In the genomic region with DNA sequence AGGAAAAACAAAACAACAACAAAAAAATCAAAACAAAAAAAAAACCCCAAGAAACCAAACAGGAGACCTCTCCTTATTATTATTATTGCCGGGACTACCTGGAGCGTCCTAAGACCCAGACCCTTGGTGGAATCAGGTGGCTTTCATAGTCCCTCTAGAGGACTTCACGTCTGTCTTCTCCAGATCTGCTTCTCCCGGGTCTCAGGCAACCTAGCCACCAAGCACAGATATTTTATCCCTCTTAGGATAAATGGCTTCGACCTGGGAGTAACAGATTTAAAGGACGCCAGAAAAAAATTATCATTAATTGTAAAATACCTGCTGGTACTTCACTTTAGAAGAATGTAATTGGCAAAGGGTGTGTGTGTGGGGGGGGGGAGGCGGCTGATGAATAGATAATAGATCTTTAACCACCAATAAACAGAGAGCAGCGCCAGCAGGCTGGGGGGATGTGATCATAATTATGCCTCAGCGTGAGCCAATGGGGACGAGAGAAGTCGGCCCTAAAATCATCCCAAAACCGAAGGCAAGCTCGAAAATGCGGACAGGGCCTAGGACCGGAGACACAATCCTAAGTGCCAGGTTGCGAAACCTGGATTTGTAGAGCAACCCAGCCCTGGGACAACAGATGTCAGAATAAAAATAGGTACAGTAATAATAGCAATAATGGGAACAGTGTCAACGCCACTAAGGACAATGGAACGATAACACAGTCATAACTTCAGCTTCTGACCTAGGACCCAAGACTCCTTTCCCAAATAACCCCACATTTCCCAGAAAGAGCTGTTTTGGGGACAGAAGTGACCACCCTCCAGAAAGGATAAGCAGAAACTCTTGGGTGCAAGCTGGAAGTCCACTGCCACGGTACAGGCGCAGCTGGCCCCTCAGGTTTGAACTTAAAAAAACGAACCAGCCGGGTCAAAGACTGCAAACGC, we compare ENCODE assay signal across 9 mouse cellular contexts. TPM values are rescaled to one million over a fixed set of nuclear protein-coding genes. Genes with fewer than 3 reads are reported as not detected.
A peak's percentile ranks its signal among the peaks of the same experiment; 100 is the strongest.
DNase-seq lines count a peak whose midpoint lies in the region; ATAC-seq and TF ChIP-seq lines count a peak whose summit lies in the region.
"Had no signal": no experiment of that assay in that cellular context is flagged by ENCODE, and none has a peak within 500 bp of the region (broad histone marks: within the 10 kb centered on the region; RNA-seq: fewer than 3 reads in every experiment).

No protein-coding gene starts in this region.

- DNase-seq in heart, adult 2 months = no peak
- DNase-seq in adipocyte (ENCODE audit: low spot score) = peak; percentile 21
- DNase-seq in layer of hippocampus, postnatal 10 days (ENCODE audit: low spot score in 2 of 2) = peak; percentile 79 to 81
- peak; percentile 41 for DNase-seq in retina, postnatal 1 day
- no peak for DNase-seq in cerebellum, adult 9-10 months
- DNase-seq: liver, embryonic 13.5 days had no signal

- no peaks in the 10 kb centered on the region for H3K79me2 ChIP-seq in heart, adult 2 months (replicated peaks; ENCODE audit: control insufficient read depth, insufficient read depth, low read length)

- TF ChIP-seq EP300 in heart, adult 2 months (IDR thresholded peaks at IDR 0.05; ENCODE audit: insufficient read depth, low read depth, low read length) = no peak

- no peak for TF ChIP-seq CTCF in heart, adult 2 months (IDR thresholded peaks at IDR 0.05)

- no peaks in the 10 kb centered on the region for H3K36me3 ChIP-seq in heart, embryonic 15.5 days
- H3K36me3 ChIP-seq in heart, adult 2 months (ENCODE audit: control insufficient read depth, insufficient read depth, low read length) = no peaks in the 10 kb centered on the region
- no peaks in the 10 kb centered on the region for H3K36me3 ChIP-seq in forebrain, embryonic 16.5 days (ENCODE audit: control insufficient read depth, insufficient read depth)
- H3K36me3 ChIP-seq: liver, embryonic 13.5 days had no signal

- no peak overlapping the region for H3K9ac ChIP-seq in heart, embryonic 15.5 days
- H3K9ac ChIP-seq in heart, adult 2 months (ENCODE audit: low read depth, low read length) = no peak overlapping the region
- peak overlapping the region; percentile 72 for H3K9ac ChIP-seq in forebrain, embryonic 16.5 days (replicated peaks; ENCODE audit: low read depth, low read length)
- H3K9ac ChIP-seq: liver, embryonic 13.5 days had no signal

- peaks cover 98% of the 10 kb centered on the region for H3K27me3 ChIP-seq in heart, embryonic 15.5 days
- H3K27me3 ChIP-seq in heart, adult 2 months (ENCODE audit: control insufficient read depth, insufficient read depth, low read length) = peaks cover 32% of the 10 kb centered on the region
- H3K27me3 ChIP-seq in forebrain, embryonic 16.5 days (replicated peaks; ENCODE audit: control insufficient read depth, insufficient read depth, low read length) = peaks cover 32% of the 10 kb centered on the region

- H3K27ac ChIP-seq in heart, embryonic 15.5 days = no peak overlapping the region
- H3K27ac ChIP-seq in heart, adult 2 months = no peak overlapping the region
- H3K27ac ChIP-seq in forebrain, embryonic 16.5 days (ENCODE audit: low read length) = peak overlapping the region; percentile 88
- H3K27ac ChIP-seq: liver, embryonic 13.5 days had no signal

- intact Hi-C loops in heart, adult 2 months (cut with DNase I) = loop anchor here (10.0 kb wide), 1 partner anchor 888 kb away; no protein-coding TSS in a partner anchor

- peak overlapping the region; percentile 59 for H3K4me2 ChIP-seq in heart, embryonic 15.5 days
- peak overlapping the region; percentile 85 for H3K4me2 ChIP-seq in forebrain, embryonic 16.5 days (ENCODE audit: low read length)

- 4% methylated on average over 23 of the region's 23 CpGs for WGBS in heart, embryonic 15.5 days
- 6% methylated on average over 23 of the region's 23 CpGs for WGBS in heart, adult 2 months
- WGBS in forebrain, embryonic 16.5 days = under 1% methylated on average over 23 of the region's 23 CpGs

- H3K9me3 ChIP-seq in heart, embryonic 15.5 days (replicated peaks) = no peaks in the 10 kb centered on the region
- H3K9me3 ChIP-seq in forebrain, embryonic 16.5 days (ENCODE audit: control insufficient read depth, low read length) = no peaks in the 10 kb centered on the region
- H3K9me3 ChIP-seq: liver, embryonic 13.5 days had no signal

- peaks cover 23% of the 10 kb centered on the region for H3K4me1 ChIP-seq in heart, embryonic 15.5 days (replicated peaks)
- H3K4me1 ChIP-seq in heart, adult 2 months (ENCODE audit: control insufficient read depth, insufficient read depth, low read length) = no peaks in the 10 kb centered on the region
- peaks cover 36% of the 10 kb centered on the region for H3K4me1 ChIP-seq in forebrain, embryonic 16.5 days (replicated peaks; ENCODE audit: control insufficient read depth, insufficient read depth, low read length)

- no peak for TF ChIP-seq POLR2A in heart, adult 2 months (IDR thresholded peaks at IDR 0.05; ENCODE audit: insufficient read depth, low read depth, low read length)

- peak overlapping the region; percentile 37 for H3K4me3 ChIP-seq in heart, embryonic 15.5 days
- no peak overlapping the region for H3K4me3 ChIP-seq in heart, adult 2 months
- peak overlapping the region; percentile 70 for H3K4me3 ChIP-seq in forebrain, embryonic 16.5 days (replicated peaks; ENCODE audit: low read length)

- ATAC-seq in heart, embryonic 15.5 days (replicated peaks; ENCODE audit: insufficient number of reproducible peaks, insufficient read depth, low FRiP score, low read depth) = no peak
- peak; percentile 57 for ATAC-seq in forebrain, embryonic 16.5 days
- no peak for ATAC-seq in erythroblast, adult 5-6 weeks (replicated peaks; ENCODE audit: low FRiP score, poor library complexity, severe bottlenecking)

RNA-seq across cellular contexts. Expression of gene Emx2, which starts 0.9 kb away (rescaled TPM):
- polyA plus RNA-seq in heart, embryonic 15.5 days (2015; fragmentation: Nextera tagmentation; extraction: Ambion mirVana) = not detected in 2 replicates
- not detected for total RNA-seq in heart, adult 2 months (2021)
- polyA plus RNA-seq in heart, adult 2 months (2012; rRNA removed) = not detected in 2 replicates
- 13.1 and 13.8 TPM in 2 replicates for polyA plus RNA-seq in forebrain, embryonic 16.5 days (2015; fragmentation: Nextera tagmentation; extraction: Ambion mirVana)
- 10 to 100 TPM; 18.6 to 24.2 TPM for total RNA-seq in layer of hippocampus, postnatal 10 days (2021)
- total RNA-seq in erythroblast, adult 5-6 weeks (2015; ENCODE audit: low replicate concordance) = not detected in 2 replicates
- 0.77 TPM in 1 of 2 replicates, not detected in the other for total RNA-seq in erythroblast, adult 5-6 weeks (2017; ENCODE audit: low replicate concordance)
- polyA plus RNA-seq: liver, embryonic 13.5 days had no signal

Comparison
In these comparisons a context has a peak if more than half of its experiments do, and no peak if none do; other contexts are left out.
1. DNase-seq: peak in adipocyte (single experiment), layer of hippocampus, postnatal 10 days (2 of 2) and retina, postnatal 1 day (single experiment); none in heart, adult 2 months (0 of 2) and cerebellum, adult 9-10 months (single experiment).
2. RNA of gene Emx2, which starts 0.9 kb away (total RNA-seq): 18.6 to 24.2 TPM in layer of hippocampus, postnatal 10 days; 0.77 TPM in erythroblast, adult 5-6 weeks and not detected in heart, adult 2 months; every median in the first group is over 10 times any median in the second.